Mouse (Mus musculus) kidney, adult 9 months (tissue): Measurements from ENCODE around the gene Tango6.
A peak's percentile ranks its signal among the peaks of the same experiment; 100 is the strongest.

ENCODE experiments used
- DNase-seq: peaks from one replicate; pipeline ENCODE4 v3.0.0; 2022

The Tango6 gene

DNA sequence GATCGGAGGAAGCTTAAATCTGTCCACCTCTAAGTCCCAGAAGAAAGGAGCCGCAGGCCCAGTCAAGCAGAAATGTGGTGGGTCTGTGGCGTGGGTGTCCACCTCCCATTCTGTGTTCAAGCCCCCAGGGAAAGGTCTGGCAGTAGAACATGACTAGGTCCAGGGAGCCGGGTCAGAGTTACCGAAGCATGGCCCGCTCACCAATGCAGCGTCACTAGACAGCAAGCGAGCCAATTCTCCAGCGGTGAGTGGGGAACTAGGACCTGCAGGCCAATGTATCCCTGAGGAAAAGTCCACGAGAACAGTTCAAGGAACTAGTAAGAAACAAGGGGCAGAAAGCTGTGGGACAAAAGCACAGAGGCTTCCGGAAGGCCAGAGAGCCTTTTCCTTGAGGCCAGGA lies 201.2 kb downstream of the Tango6 start:
- DNase-seq = peak; percentile 71

DNA sequence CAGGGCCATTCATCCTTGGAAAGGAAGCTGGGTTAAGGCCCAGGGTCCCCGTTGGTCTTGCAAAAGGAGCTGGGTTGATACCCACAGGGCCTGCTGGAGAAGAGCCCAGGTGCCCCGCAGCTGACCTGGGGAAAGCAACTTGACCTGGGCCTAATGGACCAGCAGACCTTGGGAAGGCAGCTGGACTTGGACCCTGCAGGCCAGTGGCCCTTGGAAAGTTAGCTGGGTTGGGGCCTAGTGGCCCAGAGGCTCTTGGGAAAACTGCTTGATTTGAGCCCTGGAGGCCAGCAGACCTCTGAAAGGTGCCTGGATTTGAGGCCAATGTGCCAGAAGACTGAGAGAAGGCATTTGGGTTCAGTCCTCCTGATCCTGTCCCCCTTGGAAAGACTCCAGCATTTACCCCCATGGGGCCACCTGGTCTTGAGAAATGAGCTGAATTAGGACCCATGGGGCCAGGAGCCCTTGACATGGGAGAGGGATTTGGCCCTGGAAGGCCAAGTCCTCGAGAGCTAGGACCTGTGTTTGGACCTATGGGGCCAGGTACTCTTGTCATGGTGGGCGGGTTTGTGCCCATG lies 202.0 kb downstream of the Tango6 start:
- DNase-seq = peak; percentile 87

DNA sequence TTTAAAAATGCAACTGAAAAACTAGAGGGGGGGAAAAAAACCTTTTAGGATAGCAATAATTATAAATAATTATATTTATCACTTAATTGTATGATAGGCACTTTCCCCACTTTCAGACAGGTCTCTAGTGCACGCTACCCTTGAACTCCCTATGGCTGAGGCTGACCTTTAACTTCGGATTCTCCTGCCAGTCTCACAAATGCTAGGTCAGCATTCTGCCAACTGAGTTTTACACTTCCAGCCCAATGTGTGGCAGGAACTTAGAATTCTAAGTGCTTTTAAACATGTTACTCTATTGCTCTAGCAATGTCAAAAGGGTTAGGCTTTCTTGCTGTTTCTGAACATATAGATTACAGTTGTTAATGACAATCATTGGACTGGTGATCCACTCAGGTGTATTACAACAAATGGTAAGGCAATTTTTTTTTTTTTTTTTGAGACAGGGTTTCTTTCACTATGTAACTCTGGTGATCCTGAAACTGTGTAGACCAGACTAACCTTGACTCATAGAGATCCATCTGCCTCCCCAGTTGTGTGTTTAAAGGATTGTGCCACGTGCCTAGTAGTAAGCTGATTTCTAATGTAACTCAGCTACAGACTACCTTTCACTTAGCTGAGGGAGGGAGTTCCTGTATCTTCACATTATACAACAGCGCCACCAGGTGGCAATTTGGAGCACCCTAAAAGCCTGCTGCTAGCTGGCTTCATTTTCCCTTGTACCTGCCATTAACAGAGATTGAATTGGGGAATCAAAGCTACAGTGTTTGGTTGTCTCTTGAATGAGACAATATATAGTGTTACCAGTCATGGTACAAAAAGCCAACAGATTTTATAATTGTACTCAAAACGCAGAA lies 204.7 kb downstream of the Tango6 start:
- DNase-seq = peak; percentile 81

DNA sequence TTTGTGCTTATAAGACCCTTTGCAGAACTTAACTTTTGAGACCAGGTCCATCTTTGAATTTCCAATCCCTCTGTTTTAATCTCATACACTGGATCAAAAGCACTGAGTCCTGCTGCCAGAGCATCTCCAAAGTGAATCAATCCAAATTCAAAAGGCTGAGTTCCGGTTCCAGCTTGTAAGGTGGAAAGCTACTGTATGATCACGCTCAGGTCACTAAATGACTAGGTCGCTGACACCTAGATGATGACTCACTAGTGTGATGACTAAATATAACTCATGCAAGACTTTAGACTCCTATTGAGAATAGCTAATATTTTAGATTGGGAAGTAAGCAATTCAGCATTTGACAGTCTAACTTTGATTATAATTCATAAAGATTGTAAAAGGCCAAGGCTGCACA lies 205.9 kb downstream of the Tango6 start:
- DNase-seq = no peak

DNA sequence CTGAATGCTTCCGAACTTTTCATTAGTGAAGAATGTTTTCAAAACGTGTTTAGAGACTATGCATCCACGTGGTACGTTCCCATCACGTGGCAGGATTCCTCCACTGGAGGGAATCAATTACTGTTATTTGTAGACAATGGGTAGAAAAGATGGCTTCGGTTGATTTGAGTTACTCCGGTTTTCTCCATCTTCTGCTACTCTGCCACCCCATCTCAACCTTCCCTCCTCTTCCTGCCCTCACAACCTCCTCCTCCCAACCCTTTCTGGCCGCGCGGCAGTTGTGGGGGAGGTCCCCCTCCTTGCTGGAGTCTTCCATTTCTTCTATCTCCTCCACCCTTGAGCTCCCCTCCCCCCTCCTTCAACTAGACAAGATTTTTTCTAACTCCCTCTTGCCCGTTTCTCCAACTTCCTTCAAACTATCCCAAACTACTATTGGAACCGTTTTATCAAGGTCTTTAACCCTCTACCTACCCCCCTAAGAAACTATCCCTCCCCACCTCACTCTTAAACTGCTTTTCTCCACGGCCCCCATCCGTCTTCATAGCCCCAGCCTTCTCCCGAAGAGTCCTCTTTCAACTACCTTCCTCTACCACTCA lies 209.4 kb downstream of the Tango6 start:
- no peak for DNase-seq

GRCm38 (mm10) chr8:106892806-106893451 lies 210.1 kb downstream of the Tango6 start:
- DNase-seq = no peak

GRCm38 (mm10) chr8:106893481-106894156 lies 210.8 kb downstream of the Tango6 start, which contains the start of gene Utp4:
Gene Utp4 (plus strand): TSS chr8:106893636.
- DNase-seq = peak; percentile 83

- DNase-seq = no peak
Observed at GRCm38 (mm10) chr8:106899473-106899872, 216.6 kb downstream of the Tango6 start.
